Mouse (Mus musculus): Measurements from ENCODE around the gene Mdga1. TPM values are rescaled to one million over a fixed set of nuclear protein-coding genes. Genes with fewer than 3 reads are reported as not detected.

The Mdga1 gene
- polyA plus RNA-seq (2016; fragmentation: Nextera tagmentation; extraction: Ambion mirVana), result 13.1 and 21.4 TPM in 2 replicates

DNA sequence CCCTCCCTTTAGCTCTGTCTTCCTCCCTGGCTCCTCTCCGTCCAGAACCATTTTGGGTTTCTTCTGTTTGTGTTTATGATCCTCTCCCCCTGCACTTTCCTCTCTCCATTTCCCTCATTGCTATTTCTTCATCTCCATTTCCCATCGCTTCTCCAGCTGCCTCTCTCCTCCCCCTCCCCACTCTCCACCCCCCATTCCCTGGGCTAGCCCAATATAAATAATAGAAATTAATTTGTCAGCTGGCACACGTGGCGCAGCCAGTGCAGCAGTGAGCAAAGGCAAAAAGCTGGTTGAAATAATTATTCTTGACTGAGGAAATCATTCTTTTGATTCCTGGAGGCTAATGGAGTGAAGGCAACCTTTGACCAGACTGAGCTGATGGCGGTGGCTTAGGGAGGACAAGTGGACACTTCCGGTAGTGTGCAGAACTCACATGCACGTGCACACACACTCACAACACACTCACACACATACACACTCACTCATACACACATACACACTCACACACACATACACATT, at the start of gene Mdga1:
TSS of gene Mdga1 (minus strand) at position 51 of the 519 bp plus-strand sequence.
- Histone ChIP-seq H3K4me2 (replicated peaks) (no peak within 1 kb of the TSS), H3K9me3 (no peaks in the 10 kb centered on the region), H3K27ac (replicated peaks) (no peak within 1 kb of the TSS), H3K9ac (replicated peaks) (no peak within 1 kb of the TSS), H3K4me3 (no peak within 1 kb of the TSS), H3K27me3 (peaks cover 25% of the 10 kb centered on the region), H3K36me3 (no peaks in the 10 kb centered on the region), H3K4me1 (peaks cover 21% of the 10 kb centered on the region)
- ATAC-seq (ENCODE audit: low FRiP score, low read depth), result no peak
- WGBS, result 76% methylated on average over 7 of the region's 7 CpGs

DNA sequence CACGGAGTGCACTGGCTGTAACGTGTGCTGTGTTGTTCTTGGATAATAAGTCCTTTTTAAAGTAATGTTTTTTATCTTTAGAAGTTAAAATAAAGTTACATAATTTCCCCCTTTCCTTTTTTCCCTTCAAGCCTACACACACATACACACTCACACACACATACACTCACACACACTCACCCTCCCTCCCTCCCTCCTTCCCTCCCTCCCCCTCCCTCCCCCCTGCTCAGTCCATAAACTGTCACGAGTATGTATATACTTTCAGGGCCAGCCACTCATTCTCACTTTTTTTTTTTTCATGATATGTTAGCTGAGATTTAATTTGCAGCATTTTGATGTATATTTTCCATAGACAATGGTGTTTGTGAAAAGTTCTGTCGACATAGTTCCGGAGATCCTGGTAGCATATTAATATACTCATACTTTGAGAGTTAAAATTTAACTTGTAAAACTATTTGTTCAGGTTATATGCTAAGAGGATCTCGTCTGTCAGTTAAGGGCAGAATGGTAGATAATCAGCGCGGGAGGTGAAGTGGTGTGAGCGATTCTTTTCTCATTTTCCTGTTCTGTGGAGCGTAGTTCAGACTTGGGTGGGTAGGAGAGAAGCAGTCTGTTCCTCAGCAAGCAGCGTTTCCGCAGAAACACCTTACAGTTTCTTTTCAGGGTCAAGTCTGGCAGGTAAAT, 49.2 kb upstream of the Mdga1 start:
- no peak overlapping the region for H3K4me3 ChIP-seq
- 0 out of 2 replicates have a peak, but pooled peaks cover under 1% of the 10 kb centered on the region for H3K36me3 ChIP-seq
- 86% methylated on average over 12 of the region's 12 CpGs for WGBS
- H3K9ac ChIP-seq (replicated peaks), result no peak overlapping the region
- H3K27me3 ChIP-seq, result no peaks in the 10 kb centered on the region
- H3K4me2 ChIP-seq (replicated peaks), result no peak overlapping the region
- no peak for ATAC-seq (ENCODE audit: low FRiP score, low read depth)
- H3K27ac ChIP-seq (replicated peaks), result no peak overlapping the region
- H3K4me1 ChIP-seq, result peaks cover 17% of the 10 kb centered on the region; the same call in 1 of the 2 replicates
- H3K9me3 ChIP-seq, result no peaks in the 10 kb centered on the region

DNA sequence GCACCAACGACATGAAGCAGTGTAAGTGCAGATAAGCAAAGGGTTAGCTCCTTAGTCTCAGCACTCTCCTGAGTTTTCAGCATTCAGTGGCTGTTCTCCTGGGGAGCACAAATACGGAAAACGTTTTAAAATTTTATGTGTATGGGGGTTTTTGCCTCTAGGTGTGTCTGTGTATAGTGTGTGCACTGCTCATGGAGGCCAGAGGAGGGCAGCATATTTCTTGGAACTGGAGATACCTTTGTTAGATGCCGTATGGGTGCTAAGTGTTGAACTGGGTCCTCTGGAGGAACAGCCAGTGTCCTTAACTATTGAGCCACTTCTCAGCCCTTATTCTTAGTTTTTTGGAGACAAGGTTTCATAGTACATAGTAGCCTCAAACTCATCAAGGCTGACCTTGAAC, 44.8 kb upstream of the Mdga1 start:
- no peak for ATAC-seq (ENCODE audit: low FRiP score, low read depth)
- Histone ChIP-seq H3K9me3 (no peaks in the 10 kb centered on the region), H3K4me1 (peaks cover 4% of the 10 kb centered on the region; the same call in 1 of the 2 replicates), H3K27me3 (no peaks in the 10 kb centered on the region), H3K27ac (replicated peaks) (no peak overlapping the region), H3K36me3 (peaks cover 9% of the 10 kb centered on the region; the same call in 1 of the 2 replicates), H3K4me3 (no peak overlapping the region), H3K9ac (replicated peaks) (no peak overlapping the region), H3K4me2 (replicated peaks) (no peak overlapping the region)
- WGBS, result 96% methylated on average over 4 of the region's 4 CpGs

DNA sequence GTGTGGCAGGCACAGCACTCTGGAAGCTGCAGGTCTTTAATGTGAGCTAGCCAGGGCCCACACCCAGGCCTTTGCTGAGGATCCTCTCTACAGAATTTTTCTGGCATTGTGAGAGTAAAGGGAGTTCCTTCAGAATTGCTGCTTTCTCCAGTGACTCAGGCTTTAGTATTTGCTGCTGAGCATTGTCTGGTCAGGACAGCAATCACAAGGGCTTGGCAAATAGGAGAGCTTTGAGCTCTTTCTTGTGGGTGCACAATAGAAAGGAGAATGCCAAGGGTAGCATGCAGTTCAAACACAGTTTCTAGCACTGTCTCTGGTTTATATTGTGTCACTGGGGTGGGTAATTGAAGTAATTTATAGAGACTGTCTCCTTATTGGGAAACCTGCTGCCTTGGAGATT, 38.5 kb upstream of the Mdga1 start:
- Histone ChIP-seq H3K27ac (replicated peaks) (0 out of 2 replicates have a peak overlapping the region, but pooled peaks have one; percentile 7), H3K9me3 (no peaks in the 10 kb centered on the region), H3K36me3 (peaks cover 3% of the 10 kb centered on the region; the same call in 1 of the 2 replicates), H3K9ac (replicated peaks) (no peak overlapping the region), H3K4me3 (no peak overlapping the region), H3K27me3 (no peaks in the 10 kb centered on the region), H3K4me1 (peaks cover 33% of the 10 kb centered on the region), H3K4me2 (replicated peaks) (peak overlapping the region; percentile 27)
- no peak for ATAC-seq (ENCODE audit: low FRiP score, low read depth)

DNA sequence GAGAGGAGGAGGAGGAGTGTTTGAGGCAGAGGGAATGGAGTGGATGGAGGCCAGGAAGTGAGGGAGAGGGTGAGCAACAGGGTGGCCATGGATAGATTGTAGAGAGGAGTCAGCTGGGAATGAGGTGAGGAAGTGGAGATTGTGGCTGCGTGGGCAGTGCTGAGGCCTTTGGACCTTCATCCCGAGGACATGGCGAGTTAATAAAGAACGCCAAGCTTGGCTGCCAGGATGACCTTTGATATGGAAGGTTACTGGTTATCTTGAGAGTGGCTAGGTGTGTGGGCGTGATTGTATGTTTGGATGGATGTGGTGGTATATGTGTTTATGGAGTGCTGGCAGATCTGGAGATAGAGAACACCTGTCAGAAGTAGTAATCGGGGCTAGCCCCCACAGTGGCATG, 38.0 kb upstream of the Mdga1 start:
- Histone ChIP-seq H3K9me3 (no peaks in the 10 kb centered on the region), H3K36me3 (peaks cover 3% of the 10 kb centered on the region; the same call in 1 of the 2 replicates), H3K9ac (replicated peaks) (no peak overlapping the region), H3K4me2 (replicated peaks) (peak overlapping the region; percentile 86), H3K4me3 (no peak overlapping the region), H3K4me1 (peaks cover 36% of the 10 kb centered on the region), H3K27me3 (no peaks in the 10 kb centered on the region), H3K27ac (replicated peaks) (0 out of 2 replicates have a peak overlapping the region, but pooled peaks have one; percentile 7)
- no peak for ATAC-seq (ENCODE audit: low FRiP score, low read depth)
- 90% methylated on average over 6 of the region's 6 CpGs for WGBS

DNA sequence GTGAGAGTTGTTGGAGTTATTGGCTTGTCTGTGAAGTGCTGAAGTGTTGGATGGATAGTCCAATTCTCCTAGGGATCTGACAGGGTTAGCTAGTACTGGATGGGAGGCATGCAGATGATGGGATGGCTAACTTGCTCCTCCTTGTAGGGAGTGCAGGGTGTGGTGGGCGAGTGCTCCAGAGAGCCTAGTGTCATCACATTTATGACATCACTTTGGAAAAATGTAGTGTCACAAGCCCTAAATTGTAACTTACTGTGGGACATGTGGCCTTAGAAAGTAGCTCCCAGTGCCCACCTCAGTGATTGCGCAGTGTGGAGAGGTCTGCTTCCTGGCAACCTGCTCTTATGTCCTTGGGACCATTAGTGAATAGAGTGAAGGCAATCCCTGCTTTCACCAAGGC, 37.0 kb upstream of the Mdga1 start:
- H3K4me3 ChIP-seq, result peak overlapping the region; percentile 100; the same call in 1 of the 2 replicates

DNA sequence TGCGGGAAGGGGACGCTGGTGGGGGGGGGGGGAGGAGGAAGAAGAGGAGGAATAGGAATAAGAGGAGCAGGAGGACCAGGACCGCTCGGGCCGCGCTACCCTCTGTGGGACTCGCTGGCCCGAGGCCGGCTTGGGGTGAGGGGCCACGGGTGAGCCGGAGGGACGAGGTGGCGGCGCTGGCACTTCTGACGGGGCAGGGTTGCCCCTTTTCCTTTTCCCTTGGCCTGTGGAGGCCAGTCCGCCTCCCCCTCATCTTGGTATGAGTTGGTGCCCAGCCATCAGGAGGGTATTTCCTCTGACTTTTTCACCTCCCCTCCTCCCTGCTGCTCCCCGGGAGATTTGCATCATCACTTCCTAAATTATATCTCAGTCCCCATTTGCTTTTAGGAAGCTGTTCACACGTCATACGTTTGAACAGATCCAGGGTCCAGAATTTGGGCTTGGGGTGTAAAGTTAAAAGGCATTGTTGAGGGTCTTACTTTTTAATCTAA, 35.6 kb upstream of the Mdga1 start:
- Histone ChIP-seq H3K36me3 (peaks cover 3% of the 10 kb centered on the region; the same call in 1 of the 2 replicates), H3K4me2 (replicated peaks) (peak overlapping the region; percentile 86), H3K27me3 (no peaks in the 10 kb centered on the region), H3K27ac (replicated peaks) (peak overlapping the region; percentile 100), H3K4me1 (peaks cover 36% of the 10 kb centered on the region), H3K9me3 (no peaks in the 10 kb centered on the region), H3K9ac (replicated peaks) (peak overlapping the region; percentile 99), H3K4me3 (peak overlapping the region; percentile 100)
- peak; percentile 55 for ATAC-seq (ENCODE audit: low FRiP score, low read depth)
- WGBS, result 0% methylated on average over 19 of the region's 19 CpGs

More for the DNA sequence above, 37.0 kb upstream of the Mdga1 start:
- 79% methylated on average over 2 of the region's 2 CpGs for WGBS
- Histone ChIP-seq H3K9ac (replicated peaks) (no peak overlapping the region), H3K4me2 (replicated peaks) (peak overlapping the region; percentile 86), H3K27ac (replicated peaks) (no peak overlapping the region), H3K4me1 (peaks cover 36% of the 10 kb centered on the region), H3K36me3 (peaks cover 3% of the 10 kb centered on the region; the same call in 1 of the 2 replicates), H3K9me3 (no peaks in the 10 kb centered on the region), H3K27me3 (no peaks in the 10 kb centered on the region)
- no peak for ATAC-seq (ENCODE audit: low FRiP score, low read depth)

DNA sequence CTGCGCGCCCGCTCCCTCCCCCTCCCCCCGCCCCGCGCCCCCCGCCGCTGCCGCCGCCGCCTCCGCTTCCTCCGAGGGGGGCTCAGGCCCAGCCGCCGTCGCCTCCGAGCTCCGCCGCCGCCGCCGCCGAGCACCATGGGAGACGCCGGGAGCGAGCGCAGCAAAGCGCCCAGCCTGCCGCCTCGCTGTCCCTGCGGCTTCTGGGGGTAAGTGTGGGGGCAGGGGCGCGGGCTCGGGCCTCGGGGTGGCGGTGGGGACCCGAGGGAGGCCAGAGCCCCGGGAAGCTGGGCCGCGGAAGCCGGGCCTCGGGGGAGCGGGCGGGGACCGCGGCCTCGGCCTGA, 35.2 kb upstream of the Mdga1 start:
- no peaks in the 10 kb centered on the region for H3K9me3 ChIP-seq
- H3K9ac ChIP-seq (replicated peaks), result peak overlapping the region; percentile 99
- peaks cover 2% of the 10 kb centered on the region; the same call in 1 of the 2 replicates for H3K27me3 ChIP-seq
- 1% methylated on average over 33 of the region's 47 CpGs for WGBS
- peak; percentile 57; the same call in 1 of the 2 replicates for ATAC-seq (ENCODE audit: low FRiP score, low read depth)
- H3K4me1 ChIP-seq, result peaks cover 36% of the 10 kb centered on the region
- H3K4me2 ChIP-seq (replicated peaks), result peak overlapping the region; percentile 86
- peak overlapping the region; percentile 100 for H3K4me3 ChIP-seq
- H3K27ac ChIP-seq (replicated peaks), result peak overlapping the region; percentile 100
- peaks cover 2% of the 10 kb centered on the region; the same call in 1 of the 2 replicates for H3K36me3 ChIP-seq

DNA sequence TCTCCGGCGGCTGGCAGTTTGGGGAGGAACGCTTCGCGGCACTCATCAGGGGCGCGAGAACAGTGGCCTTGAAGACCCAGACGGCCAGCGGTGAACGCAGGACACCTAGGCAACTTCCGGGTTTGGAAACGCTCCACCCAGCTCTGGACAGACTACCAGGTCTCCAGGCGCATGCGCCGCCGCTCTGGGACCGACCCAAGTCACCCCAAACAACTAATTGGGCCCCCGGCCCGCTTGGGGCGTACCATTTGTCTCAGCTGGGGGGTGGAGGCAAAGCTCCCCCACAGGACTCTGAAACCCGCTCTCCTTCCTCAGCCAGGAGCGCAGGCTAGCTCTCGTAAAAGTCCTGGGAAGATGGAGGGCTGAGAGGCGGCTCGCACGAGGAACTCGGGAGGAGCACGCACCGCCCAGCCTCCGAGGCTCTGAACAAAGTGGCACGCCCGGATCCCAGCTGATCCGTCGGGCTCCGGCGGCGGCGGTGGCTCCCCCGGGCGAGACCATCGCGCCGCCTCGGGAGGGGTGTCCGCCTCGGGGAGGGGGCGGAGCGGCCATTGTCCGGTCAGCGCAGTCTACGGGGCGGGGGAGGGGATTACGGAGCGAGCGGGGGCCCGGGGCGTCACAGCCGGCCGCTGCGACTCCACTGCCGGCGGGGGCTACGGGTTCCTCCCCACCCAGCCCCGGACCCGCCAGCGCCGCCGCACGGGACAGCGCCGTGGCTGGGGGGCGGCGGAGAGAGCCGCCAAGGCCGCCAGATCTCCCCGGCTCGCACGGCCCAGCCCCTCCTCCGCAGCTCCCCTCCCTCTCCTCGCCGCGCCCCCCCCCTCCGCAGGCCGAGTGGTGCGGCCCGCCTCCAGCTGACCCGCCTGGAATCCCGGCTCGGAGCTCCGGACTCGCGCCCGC, 34.6 kb upstream of the Mdga1 start, which contains the start of gene Zfand3:
TSS of gene Zfand3 (plus strand) at position 531 of the 900 bp plus-strand sequence.
- no peaks in the 10 kb centered on the region for H3K9me3 ChIP-seq
- WGBS, result under 1% methylated on average over 52 of the region's 93 CpGs
- H3K27ac ChIP-seq (replicated peaks), result peak within 1 kb of the TSS; percentile 100
- peak; percentile 88 for ATAC-seq (ENCODE audit: low FRiP score, low read depth)
- peak within 1 kb of the TSS; percentile 86 for H3K4me2 ChIP-seq (replicated peaks)
- H3K27me3 ChIP-seq, result peaks cover 7% of the 10 kb centered on the region; the same call in 1 of the 2 replicates
- no peaks in the 10 kb centered on the region for H3K36me3 ChIP-seq
- peak within 1 kb of the TSS; percentile 100 for H3K4me3 ChIP-seq
- peak within 1 kb of the TSS; percentile 99 for H3K9ac ChIP-seq (replicated peaks)
- H3K4me1 ChIP-seq, result peaks cover 36% of the 10 kb centered on the region

DNA sequence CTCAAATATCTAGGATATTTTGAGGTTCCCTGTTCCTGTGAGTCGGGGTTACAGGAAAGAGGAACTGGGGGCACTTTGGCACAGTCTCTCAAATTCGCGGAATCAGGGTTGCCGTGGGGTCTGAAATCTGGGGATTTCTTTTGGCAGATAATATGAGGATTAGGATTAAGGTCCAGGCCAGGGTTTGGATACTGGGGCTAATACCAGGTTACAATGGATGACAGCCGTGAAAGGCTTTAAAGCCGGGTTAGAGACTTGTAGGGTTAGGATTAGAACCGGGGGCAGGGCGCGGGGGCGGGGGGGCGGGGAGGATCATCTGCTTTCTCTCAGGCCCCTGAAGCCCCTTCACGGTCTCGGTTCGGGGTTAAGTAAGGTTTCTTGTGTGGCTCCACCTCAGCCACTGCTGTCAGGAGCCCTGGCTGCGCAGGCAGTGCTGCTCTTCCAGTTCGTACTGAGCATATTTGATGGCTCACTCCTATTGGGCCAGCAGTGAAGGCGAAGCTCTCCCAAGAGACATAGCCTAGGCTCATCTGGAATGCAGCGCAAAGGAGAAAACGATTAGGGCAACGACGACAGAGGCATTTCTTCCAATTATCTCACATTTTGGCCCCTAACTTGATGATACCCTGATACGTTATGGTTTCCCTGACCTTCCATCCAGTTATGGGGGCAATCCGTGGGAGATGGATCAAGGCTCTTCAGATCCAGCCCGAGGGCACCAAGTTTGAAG, 28.8 kb upstream of the Mdga1 start:
- Histone ChIP-seq H3K4me1 (peaks cover 6% of the 10 kb centered on the region), H3K9me3 (no peaks in the 10 kb centered on the region), H3K36me3 (no peaks in the 10 kb centered on the region), H3K27ac (replicated peaks) (no peak overlapping the region), H3K4me3 (no peak overlapping the region), H3K27me3 (peaks cover 28% of the 10 kb centered on the region), H3K9ac (replicated peaks) (no peak overlapping the region), H3K4me2 (replicated peaks) (no peak overlapping the region)
- WGBS, result 36% methylated on average over 24 of the region's 24 CpGs
- ATAC-seq (ENCODE audit: low FRiP score, low read depth), result no peak

DNA sequence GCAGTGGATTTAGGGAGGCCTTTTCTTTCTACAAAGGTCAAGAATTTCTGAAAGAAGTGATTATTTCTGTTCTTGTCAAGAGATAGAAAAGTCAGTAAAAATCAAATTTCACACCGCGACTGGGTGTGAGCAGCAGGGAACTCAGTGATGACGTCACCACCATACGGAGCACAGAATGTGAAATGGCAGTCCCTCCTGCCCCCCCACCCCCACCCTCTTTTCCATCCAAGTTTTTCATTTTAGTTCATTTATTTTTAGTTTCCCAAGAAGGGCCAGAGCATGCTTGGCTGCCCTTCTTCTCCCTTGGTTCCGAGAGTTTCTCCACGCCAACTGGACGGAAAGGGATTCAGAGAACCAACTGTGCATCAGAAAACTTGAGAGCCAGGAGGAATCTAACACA, 27.8 kb upstream of the Mdga1 start:
- no peak overlapping the region for H3K9ac ChIP-seq (replicated peaks)
- no peak overlapping the region for H3K27ac ChIP-seq (replicated peaks)
- no peak overlapping the region for H3K4me3 ChIP-seq
- 58% methylated on average over 7 of the region's 7 CpGs for WGBS
- no peaks in the 10 kb centered on the region for H3K4me1 ChIP-seq
- H3K27me3 ChIP-seq, result peaks cover 32% of the 10 kb centered on the region
- no peaks in the 10 kb centered on the region for H3K36me3 ChIP-seq
- ATAC-seq (ENCODE audit: low FRiP score, low read depth), result no peak
- H3K9me3 ChIP-seq, result no peaks in the 10 kb centered on the region
- H3K4me2 ChIP-seq (replicated peaks), result no peak overlapping the region
